Mouse (Mus musculus): ENCODE data around the gene Tmem132b.

Tmem132b gene

DNA sequence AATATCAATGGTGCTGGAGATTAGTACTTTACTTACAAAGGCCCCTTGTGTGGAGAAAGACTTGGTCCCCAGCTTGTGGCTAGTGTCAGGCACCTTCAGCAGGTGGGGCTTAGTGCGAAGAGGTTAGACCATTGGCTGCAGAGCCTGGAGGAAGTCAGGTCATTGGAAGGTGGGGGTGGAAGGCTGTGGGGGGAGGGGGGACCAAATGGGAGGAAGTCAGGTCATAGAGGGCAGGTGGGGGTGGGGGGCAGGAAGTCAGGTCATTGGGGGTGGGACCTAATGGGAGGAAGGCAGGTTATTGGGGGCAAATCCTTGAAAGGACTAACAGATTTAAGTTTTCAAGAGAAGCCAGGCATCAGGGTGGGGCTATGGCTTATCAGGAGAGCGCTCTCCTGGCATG, 44.3 kb downstream of the Tmem132b start:
- DNase-seq (ENCODE audit: low read depth, low spot score), result no peak

DNA sequence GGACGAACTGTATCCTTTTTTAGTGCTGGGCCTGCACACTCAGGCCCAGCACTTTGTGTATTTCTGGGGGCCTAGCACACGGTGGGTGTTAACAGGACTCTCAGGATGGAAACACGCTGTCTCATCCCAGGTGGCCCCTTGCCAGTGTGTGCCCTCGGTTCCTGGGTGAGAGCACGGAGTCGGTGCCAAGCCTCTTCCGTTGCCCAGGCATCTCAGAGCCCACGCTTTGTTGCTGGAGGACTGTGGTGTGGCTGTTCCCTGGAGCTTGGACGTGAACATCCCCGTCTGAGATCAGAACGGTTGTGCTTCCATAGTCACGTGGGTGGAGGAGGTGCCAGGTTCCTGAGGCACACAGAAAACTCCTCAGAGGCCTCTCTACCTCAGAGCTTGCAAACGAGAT, 47.1 kb downstream of the Tmem132b start:
- DNase-seq (ENCODE audit: low read depth, low spot score), result no peak

DNA sequence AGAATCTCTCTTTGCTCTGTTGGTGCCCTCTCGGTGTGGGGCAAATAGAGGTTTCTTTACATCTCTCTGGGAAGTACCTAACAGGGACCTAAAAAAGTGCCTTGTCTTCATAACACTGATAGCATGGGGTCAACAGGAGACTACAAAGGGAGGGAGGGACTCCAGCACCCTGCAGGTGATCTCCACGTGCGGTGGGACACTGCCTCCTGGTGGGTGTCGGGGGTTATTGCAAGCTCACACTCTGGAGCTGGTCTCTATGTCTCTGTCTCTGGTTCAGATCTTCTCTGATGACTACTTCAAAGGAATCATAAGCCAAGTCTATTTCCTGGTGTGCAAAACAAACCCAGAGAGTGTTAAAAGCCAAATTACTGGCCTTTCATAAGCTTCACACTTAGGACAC, 47.6 kb downstream of the Tmem132b start:
- DNase-seq (ENCODE audit: low read depth, low spot score), result no peak

GRCm38 (mm10) chr5:125583298-125583697, 51.7 kb downstream of the Tmem132b start:
- no peak for DNase-seq (ENCODE audit: low read depth, low spot score)

- no peak for DNase-seq (ENCODE audit: low read depth, low spot score)
Measured at GRCm38 (mm10) chr5:125583836-125584235, 52.3 kb downstream of the Tmem132b start.

DNA sequence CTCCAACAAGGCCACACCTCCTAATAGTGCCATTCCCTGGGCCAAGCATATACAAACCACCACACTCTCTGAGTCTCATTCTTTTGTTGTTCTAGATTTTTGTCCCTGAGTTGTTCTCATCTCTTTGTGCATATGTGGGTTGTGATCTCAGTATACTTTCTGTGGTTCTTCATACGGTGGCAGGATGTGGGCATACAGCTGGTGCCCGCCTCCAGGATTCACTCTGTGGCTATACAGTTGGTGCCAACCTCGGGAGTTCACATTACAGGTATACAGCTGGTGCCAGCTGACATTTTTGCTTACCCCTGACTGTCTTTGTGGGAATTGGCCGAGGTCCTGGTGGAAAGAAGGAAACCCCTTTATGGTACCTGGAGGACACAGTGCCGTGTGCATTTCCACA, 53.6 kb downstream of the Tmem132b start:
- DNase-seq (ENCODE audit: low read depth, low spot score), result no peak

DNA sequence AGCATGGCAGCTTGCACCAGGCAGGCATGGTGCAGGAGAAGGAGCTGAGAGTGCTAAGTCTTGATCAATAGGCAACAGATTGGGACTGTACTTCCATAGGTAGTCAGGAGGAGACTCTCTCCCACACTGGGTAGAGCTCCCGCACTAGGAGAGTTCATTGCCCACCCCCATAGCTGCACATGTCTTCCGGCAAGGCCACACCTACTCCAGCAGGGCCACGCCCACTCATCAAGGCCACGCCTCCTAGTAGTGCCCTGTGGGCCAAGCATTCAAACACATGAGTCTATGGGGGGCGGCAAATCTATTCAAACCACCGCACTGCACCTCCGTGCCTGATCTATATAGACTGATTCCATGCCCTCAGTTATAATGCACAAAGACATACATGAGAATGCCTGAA, 56.6 kb downstream of the Tmem132b start:
- no peak for DNase-seq (ENCODE audit: low read depth, low spot score)

DNA sequence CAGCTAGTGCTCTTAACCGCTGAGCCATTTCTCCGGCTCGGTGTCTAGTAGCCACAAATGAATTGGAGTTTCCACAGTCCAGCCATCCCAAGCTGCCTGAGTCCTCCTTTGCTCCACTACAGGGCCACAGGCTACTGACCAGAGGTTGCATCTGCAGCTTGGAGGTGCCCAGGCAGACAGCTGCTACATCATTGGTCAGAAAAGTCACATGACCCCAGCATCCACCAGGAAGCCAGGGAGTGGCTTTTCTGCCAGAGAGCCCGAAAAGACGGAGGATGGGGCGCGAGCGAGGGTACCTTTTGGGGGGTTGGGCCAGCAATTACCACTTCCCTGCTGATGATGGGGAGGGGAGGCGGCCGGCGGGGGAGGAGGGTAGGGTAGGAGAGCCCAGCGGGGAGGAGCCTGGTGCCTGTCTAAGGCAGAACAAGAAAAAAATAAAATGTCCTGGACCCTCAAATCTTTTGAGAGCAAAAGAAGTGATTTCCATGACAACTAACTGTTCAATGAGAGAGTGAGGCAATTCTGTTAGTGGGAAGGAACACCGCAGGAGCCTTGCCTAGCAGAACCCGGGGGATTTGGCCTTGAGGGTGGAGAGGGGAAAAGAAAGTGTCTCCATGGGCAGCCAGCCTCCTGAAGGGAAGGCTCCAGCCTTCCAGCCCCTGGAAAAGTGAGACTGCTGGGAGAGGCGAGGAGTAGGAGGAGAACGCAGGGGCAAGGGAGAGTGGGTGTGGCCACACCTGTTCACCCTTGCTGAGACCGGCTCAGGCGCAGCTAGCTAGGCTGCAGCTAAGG, 57.5 kb downstream of the Tmem132b start:
- peak; percentile 20 for DNase-seq (ENCODE audit: low read depth, low spot score)

- DNase-seq (ENCODE audit: low read depth, low spot score), result no peak
Measured at GRCm38 (mm10) chr5:125598056-125598455, 66.5 kb downstream of the Tmem132b start.

DNA sequence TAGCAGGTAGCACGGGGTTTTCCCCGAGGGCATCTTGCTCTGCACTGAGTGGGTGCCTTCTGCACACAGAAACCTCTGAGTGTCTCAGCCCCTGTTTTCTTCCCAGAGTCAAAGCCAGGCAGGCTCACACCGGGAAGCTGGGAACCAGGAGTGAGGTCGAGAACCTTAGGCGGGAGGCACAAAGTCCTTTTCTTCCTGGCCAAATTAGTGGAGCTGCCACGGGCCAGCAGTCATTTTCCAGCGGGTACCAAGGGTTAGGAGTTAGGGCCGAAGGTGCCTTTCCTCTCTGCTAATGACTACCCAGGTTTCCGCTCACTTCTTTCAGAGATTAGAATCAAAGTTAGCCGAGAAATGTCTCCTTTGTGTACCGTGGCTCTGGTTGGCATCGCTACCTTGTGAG, 75.6 kb downstream of the Tmem132b start:
- no peak for DNase-seq (ENCODE audit: low read depth, low spot score)

GRCm38 (mm10) chr5:125609968-125610367, 78.4 kb downstream of the Tmem132b start:
- DNase-seq (ENCODE audit: low read depth, low spot score), result no peak

DNA sequence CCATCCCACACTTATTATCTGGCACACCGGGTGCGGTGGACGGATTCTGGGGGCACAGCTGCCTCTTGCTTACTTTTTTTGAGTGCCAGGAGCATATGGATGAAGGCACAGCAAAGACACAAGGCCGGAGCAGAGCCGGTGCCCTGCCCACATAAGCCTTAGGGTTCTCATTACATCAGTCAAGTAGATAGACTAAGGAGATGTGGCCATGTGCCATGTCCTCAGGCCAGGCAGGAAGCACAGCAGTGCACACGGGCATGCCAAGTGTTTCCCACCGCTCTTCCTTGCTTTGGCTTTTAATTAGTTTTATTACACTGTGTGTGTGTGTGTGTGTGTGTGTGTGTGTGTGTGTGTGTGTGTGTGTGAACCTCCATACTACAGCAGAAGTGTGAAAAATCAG, 80.9 kb downstream of the Tmem132b start:
- DNase-seq (ENCODE audit: low read depth, low spot score), result no peak

DNA sequence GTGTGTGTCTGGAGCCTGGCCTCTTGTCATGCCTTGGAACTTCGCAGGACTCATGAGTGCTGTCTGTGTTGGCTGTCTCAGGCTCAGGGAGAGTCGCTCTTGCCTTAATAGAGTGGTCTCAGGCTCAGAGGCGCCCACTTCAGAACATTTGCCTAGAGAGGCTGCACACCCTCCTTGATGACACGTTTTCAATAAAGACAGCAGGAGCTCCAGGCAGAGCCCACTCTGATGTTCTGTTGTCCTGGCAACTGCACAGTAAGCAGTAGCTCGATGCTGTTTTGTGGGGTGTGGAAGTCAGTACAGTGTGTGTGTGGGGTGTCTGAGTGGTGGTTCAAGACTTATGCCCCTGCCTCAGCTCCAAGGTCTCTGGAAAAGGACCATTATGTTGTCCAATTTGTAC, 81.6 kb downstream of the Tmem132b start:
- DNase-seq (ENCODE audit: low read depth, low spot score), result no peak

DNA sequence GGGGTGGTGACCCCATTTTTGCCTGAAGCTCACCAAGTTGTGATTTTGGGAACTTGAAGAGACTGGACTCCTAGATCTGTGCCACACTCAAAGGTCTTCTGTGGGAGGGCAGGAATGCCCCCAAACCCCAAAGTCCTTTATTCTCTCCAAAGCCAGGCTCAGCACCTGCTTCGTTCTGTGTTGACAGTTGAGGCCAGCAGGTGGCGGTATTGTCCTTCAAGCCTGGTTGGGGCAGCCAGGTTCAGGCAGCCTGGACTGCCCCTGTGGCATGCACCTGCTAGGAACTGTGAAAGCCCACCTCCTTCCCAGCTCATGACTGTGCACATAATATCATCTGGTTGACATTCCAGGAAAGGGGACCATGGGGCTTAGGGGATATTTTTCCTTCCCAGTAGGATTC, 82.8 kb downstream of the Tmem132b start:
- DNase-seq (ENCODE audit: low read depth, low spot score), result peak; percentile 21

GRCm38 (mm10) chr5:125617050-125617449, 85.5 kb downstream of the Tmem132b start:
- DNase-seq (ENCODE audit: low read depth, low spot score), result no peak

DNA sequence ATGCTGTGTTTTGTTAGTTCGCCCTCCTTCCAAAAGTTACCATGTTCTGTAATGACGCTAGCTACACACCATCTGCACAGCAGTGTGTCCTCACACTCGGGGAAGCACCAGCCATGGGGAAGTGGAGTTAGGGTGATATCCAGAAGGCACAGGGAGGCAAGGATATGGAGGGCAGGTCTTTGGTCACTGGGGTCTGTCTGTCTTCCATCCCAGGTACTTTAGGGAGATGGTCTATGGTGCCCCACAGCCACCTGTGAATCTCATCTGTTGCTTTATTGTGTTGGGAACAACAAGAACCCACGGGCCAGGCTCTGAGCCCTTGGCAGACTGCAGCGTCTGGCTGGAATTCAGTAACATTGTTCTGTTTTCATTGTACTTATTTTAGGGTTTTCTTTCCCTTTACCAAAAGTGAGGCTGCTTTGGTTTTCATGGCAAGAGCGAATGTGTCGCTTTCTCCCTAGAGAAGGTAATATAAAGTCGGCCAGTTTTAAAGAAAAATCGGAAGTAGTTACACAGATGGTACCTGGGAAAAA, 96.3 kb downstream of the Tmem132b start:
- no peak for DNase-seq (ENCODE audit: low read depth, low spot score)

GRCm38 (mm10) chr5:125634666-125635065, 103.1 kb downstream of the Tmem132b start:
- DNase-seq (ENCODE audit: low read depth, low spot score), result no peak

- DNase-seq (ENCODE audit: low read depth, low spot score), result no peak
Measured at GRCm38 (mm10) chr5:125640966-125641365, 109.4 kb downstream of the Tmem132b start.

DNA sequence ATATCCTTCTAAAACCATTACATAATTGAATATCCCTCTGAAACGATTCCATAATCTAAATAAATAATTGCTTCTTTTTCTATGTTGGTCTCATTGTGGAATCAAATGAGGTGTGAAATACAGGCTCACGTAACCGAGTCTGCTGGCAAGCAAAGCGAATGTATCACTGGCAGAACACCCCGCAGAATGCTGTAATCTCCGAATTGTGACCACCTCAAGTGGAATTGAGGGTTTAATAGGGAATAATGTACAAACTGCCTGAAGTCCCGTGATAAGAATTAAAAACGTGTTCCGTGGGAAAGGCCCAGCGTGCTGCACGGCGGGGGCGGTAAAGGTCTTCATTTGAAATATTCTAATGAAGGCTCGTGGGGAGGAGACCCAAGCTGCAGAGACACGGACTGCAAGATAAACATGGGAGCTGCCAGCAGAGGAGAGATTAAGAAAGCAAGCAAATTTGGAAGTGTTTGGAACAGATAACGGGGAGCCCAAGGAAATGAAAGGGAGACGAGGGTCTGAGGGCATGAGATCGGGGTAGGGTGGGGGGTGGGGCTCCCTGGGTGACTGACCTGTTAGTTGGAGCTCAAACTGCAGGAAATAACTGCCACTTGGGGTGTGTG, 110.1 kb downstream of the Tmem132b start:
- DNase-seq (ENCODE audit: low read depth, low spot score), result no peak

DNA sequence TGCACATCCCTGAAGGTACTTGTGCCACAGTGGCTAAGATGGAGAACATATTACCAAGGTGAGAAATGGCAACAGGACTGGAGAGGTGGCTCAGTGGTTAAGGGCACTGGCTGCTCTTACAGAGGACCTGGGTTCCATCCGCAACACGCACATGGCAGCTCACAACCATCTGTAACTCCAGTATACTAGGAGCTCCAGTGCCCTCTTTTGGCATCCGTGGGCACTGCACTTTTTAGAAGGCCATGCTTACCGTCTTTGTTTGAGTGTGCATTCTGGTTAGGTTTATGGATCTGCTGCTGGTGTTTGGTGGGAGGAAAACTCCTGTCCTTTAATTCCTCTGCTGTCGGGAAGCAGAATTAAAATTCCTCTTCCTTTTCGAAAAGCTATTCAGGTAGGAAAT, 116.7 kb downstream of the Tmem132b start:
- no peak for DNase-seq (ENCODE audit: low read depth, low spot score)

- DNase-seq (ENCODE audit: low read depth, low spot score), result no peak
Measured at GRCm38 (mm10) chr5:125649982-125650381, 118.4 kb downstream of the Tmem132b start.

DNA sequence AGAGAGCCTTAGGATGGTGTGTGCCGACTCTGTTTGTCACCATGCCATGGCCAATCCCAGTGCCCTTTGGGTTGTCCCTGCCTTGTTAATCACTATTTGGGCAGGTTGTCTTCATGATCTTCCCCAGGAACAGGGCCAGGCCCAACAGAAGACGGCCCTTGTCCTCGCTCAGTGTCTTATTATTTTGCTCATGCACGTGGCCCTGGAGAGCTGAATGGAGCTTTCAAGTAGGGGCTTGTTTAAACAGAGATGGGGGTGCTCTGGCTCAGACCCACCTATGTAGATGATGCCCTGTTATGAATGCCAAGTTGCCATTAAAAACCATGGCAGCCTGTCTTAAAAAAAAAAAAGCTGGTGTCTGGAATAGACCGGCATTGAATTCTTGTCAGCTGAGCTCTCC, 126.5 kb downstream of the Tmem132b start:
- no peak for DNase-seq (ENCODE audit: low read depth, low spot score)
